Mouse (Mus musculus) CH12.LX (cell line): ENCODE data around the gene Anapc15. TPM values are rescaled to one million over a fixed set of nuclear protein-coding genes. Genes with fewer than 3 reads are reported as not detected.
A peak's percentile ranks its signal among the peaks of the same experiment; 100 is the strongest.
"Not testable (repeated sequence)": the region's sequence is repeated elsewhere in the genome, so short reads cannot be mapped to it uniquely, and the experiment has no call there.

Source experiments
- DNase-seq: peaks from one replicate; pipeline ENCODE4 v3.0.0-alpha.2; 2013; ENCODE audit errors: extremely low read depth
- H3K27ac ChIP-seq: 2 replicates; pipeline ENCODE4 v1.5.1; 2012; ENCODE audit warnings: low read depth, mild to moderate bottlenecking, control low read depth, moderate library complexity; ENCODE audit not compliant: insufficient read depth
- H3K27me3 ChIP-seq: replicated peaks from 2 replicates; pipeline ENCODE3; 2012; ENCODE audit warnings: inconsistent platforms
- H3K36me3 ChIP-seq, 2 experiments: replicated peaks in 1 of 2; 2 replicates each; pipeline versions ENCODE3 to v1.6.1; 2012; ENCODE audit warnings: inconsistent platforms in 1 of 2, low read length in 1 of 2, mild to moderate bottlenecking in 1 of 2, mixed read lengths in 1 of 2, moderate library complexity in 1 of 2; ENCODE audit not compliant: control insufficient read depth in 1 of 2, insufficient read depth in 1 of 2
- H3K4me1 ChIP-seq, 2 experiments: 2 replicates each; pipeline ENCODE4 v1.6.1; 2012; ENCODE audit warnings: inconsistent platforms in 1 of 2, moderate library complexity in 1 of 2; ENCODE audit not compliant: insufficient read depth in 2 of 2, control insufficient read depth in 1 of 2
- H3K4me2 ChIP-seq: 2 replicates; pipeline ENCODE4 v1.6.1; 2012; ENCODE audit warnings: low read depth, mild to moderate bottlenecking, control low read depth; ENCODE audit not compliant: poor library complexity, insufficient read depth, severe bottlenecking
- H3K4me3 ChIP-seq, 3 experiments: fragments of 150-350 bp in 1 of 3; sonication (generic) in 1 of 3; replicated peaks in 1 of 3; 2 replicates each; pipeline versions ENCODE3 to v1.5.1; 2011 to 2012; ENCODE audit warnings: low read depth in 2 of 3, low read length in 2 of 3, mild to moderate bottlenecking in 2 of 3, moderate library complexity in 2 of 3, control low read depth in 1 of 3, improper control_type of control experiment in 1 of 3, inconsistent platforms in 1 of 3, mixed read lengths in 1 of 3; ENCODE audit not compliant: poor library complexity in 1 of 3
- H3K79me2 ChIP-seq: replicated peaks from 2 replicates; pipeline ENCODE4 v1.6.1; 2012; ENCODE audit warnings: mild to moderate bottlenecking, moderate library complexity; ENCODE audit not compliant: control insufficient read depth, poor library complexity, insufficient read depth, severe bottlenecking; ENCODE audit errors: extremely low read depth
- H3K9ac ChIP-seq: 2 replicates; pipeline ENCODE4 v1.6.1; 2012; ENCODE audit warnings: low read depth, mild to moderate bottlenecking, control low read depth, moderate library complexity; ENCODE audit not compliant: insufficient read depth
- H3K9me3 ChIP-seq: replicated peaks from 2 replicates; pipeline ENCODE3; 2012; ENCODE audit warnings: low read length, inconsistent platforms, mixed read lengths
- CTCF ChIP-seq, 2 experiments: IDR thresholded peaks in 1 of 2; conservative IDR thresholded peaks in 1 of 2; 2 replicates each; pipeline ENCODE4 v1.5.1; 2011 to 2012; ENCODE audit warnings: low read depth in 2 of 2, low read length in 2 of 2, improper control_type of control experiment in 1 of 2, inconsistent platforms in 1 of 2, mild to moderate bottlenecking in 1 of 2, moderate library complexity in 1 of 2
- E2F4 ChIP-seq: IDR thresholded peaks from 2 replicates; pipeline ENCODE4 v1.6.1; 2011; ENCODE audit warnings: low read depth, low read length, improper control_type of control experiment; ENCODE audit not compliant: insufficient replicate concordance
- ELF1 ChIP-seq: IDR thresholded peaks from 2 replicates; pipeline ENCODE4 v1.6.1; 2014; ENCODE audit warnings: low read depth, mild to moderate bottlenecking, inconsistent platforms, low read length, improper control_type of control experiment
- EP300 ChIP-seq: IDR thresholded peaks from 2 replicates; pipeline ENCODE4 v1.6.1; 2011; ENCODE audit warnings: low read length, improper control_type of control experiment
- HCFC1 ChIP-seq: IDR thresholded peaks from 2 replicates; pipeline ENCODE4 v1.6.1; 2012; ENCODE audit warnings: low read depth, mild to moderate bottlenecking, inconsistent platforms, low read length, improper control_type of control experiment
- JUND ChIP-seq: conservative IDR thresholded peaks from 2 replicates; pipeline ENCODE4 v1.6.1; 2011; ENCODE audit warnings: low read depth, low read length, improper control_type of control experiment
- KAT2A ChIP-seq: IDR thresholded peaks from 2 replicates; pipeline ENCODE4 v1.6.1; 2012; ENCODE audit warnings: low read length, improper control_type of control experiment, inconsistent platforms; ENCODE audit not compliant: insufficient replicate concordance
- MAZ ChIP-seq: IDR thresholded peaks from 2 replicates; pipeline ENCODE4 v1.6.1; 2012; ENCODE audit warnings: low read depth, mild to moderate bottlenecking, inconsistent platforms, low read length, improper control_type of control experiment, moderate library complexity
- POLR2A ChIP-seq: IDR thresholded peaks from 2 replicates; pipeline ENCODE4 v1.6.1; 2011; ENCODE audit warnings: low read depth, mild to moderate bottlenecking, improper control_type of control experiment, low read length
- RCOR1 ChIP-seq: conservative IDR thresholded peaks from 2 replicates; pipeline ENCODE4 v1.6.1; 2012; ENCODE audit warnings: low read depth, mild to moderate bottlenecking, inconsistent platforms, low read length, improper control_type of control experiment
- SIN3A ChIP-seq: IDR thresholded peaks from 2 replicates; pipeline ENCODE4 v1.6.1; 2012; ENCODE audit warnings: low read length, improper control_type of control experiment, inconsistent platforms
- SMC3 ChIP-seq: IDR thresholded peaks from 2 replicates; pipeline ENCODE4 v1.6.1; 2011; ENCODE audit warnings: low read depth, low read length, improper control_type of control experiment
- TCF12 ChIP-seq: IDR thresholded peaks from 2 replicates; pipeline ENCODE4 v1.6.1; 2014; ENCODE audit warnings: low read depth, mild to moderate bottlenecking, inconsistent platforms, low read length, improper control_type of control experiment
- ZKSCAN1 ChIP-seq: IDR thresholded peaks from 2 replicates; pipeline ENCODE4 v1.6.1; 2012; ENCODE audit warnings: low read depth, inconsistent platforms, low read length, improper control_type of control experiment, borderline replicate concordance
- dilution Hi-C: fragments of 300-500 bp; cut with MboI; formaldehyde crosslinking; loops from 2 replicates; pipeline ENCODE4 v1.14.3; 2020; ENCODE audit warnings: low sequenced_read_pairs; ENCODE audit not compliant: extremely low pct_unique_long_range_greater_than_20kb, extremely low pct_ligation_motif_present
- in situ Hi-C: fragments of 300-500 bp; cut with MboI; formaldehyde crosslinking; loops from 3 replicates; pipeline ENCODE4 v1.14.3; 2019; ENCODE audit warnings: low sequenced_read_pairs, low pct_ligation_motif_present, low pct_unique_long_range_greater_than_20kb, mixed read lengths
- polyA plus RNA-seq: library from polyadenylated mRNA; unstranded; fragments of >175 nt; gene quantifications from 2 replicates; pipeline ENCODE4 v1.2.1, GENCODE M21; 2012; ENCODE audit warnings: low read depth; ENCODE audit not compliant: insufficient read length
- total RNA-seq, 2 experiments: library from RNA; depleted of rRNA; stranded (reverse); fragments of 300-350 nt in 1 of 2; fragments of >200 nt in 1 of 2; gene quantifications; 2 replicates each; pipeline ENCODE4 v1.2.3; 2012 to 2014

The Anapc15 gene
- total and polyA plus RNA-seq, 3 experiments = 69.1 to 97.1 (median 90.6) TPM

- Histone ChIP-seq H3K79me2 (peaks cover 20% of the 10 kb centered on the region), H3K27ac (no peak overlapping the region), H3K36me3 (peaks cover 0 to 31% of the 10 kb centered on the region in 2 experiments), H3K4me1 (peaks cover 2 to 17% of the 10 kb centered on the region in 2 experiments; a peak in 3 of 4 replicates), H3K4me2 (no peak overlapping the region), H3K9me3 (no peaks in the 10 kb centered on the region), H3K4me3 (no peak overlapping the region), H3K27me3 (no peaks in the 10 kb centered on the region), H3K9ac (no peak overlapping the region)
- in situ Hi-C loops (no loop called here), dilution Hi-C loops (no loop called here)
- DNase-seq = no peak
- TF ChIP-seq TCF12 (no peak), EP300 (no peak), HCFC1 (no peak), POLR2A (no peak), KAT2A (no peak), JUND (no peak), SMC3 (no peak), RCOR1 (no peak), ELF1 (no peak), SIN3A (no peak), ZKSCAN1 (no peak), MAZ (no peak), E2F4 (no peak), CTCF (conservative IDR thresholded peaks at IDR 0.05 in 1 of 2, IDR thresholded peaks at IDR 0.05 in 1 of 2; ENCODE audit: low read depth in 2 of 2, low read length in 2 of 2) (no peak)
These were observed 76.2 kb downstream of the Anapc15 start for GRCm38 (mm10) chr7:101939758-101940157.

DNA sequence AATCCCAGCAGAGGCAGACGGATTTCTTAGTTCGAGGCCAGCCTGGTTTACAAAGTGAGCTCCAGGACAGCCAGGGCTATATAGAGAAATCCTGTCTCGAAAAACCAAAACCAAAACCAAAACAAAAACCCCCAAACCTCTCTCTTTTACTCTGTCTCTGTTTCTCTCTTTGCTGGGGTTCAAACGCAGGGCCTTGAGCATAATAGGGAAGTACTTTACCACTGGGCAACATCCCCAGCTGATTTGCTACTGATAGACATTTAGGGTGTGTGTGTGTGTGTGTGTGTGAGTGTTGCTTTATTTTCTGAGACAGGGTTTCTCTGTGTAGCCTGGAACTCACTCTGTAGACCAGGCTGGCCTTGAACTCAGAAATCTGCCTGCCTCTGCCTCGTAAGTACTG, 85.5 kb downstream of the Anapc15 start:
- H3K9me3 ChIP-seq, H3K4me3 ChIP-seq, in situ Hi-C loops, H3K27me3 ChIP-seq, dilution Hi-C loops, H3K27ac ChIP-seq: not testable (repeated sequence)
- peaks cover 0 to 23% of the 10 kb centered on the region in 2 experiments; a peak in 2 of 4 replicates for H3K4me1 ChIP-seq
- H3K79me2 ChIP-seq = peaks cover 20% of the 10 kb centered on the region
- peak; percentile 38 for DNase-seq
- peaks cover 0 to 17% of the 10 kb centered on the region in 2 experiments for H3K36me3 ChIP-seq
- H3K4me2 ChIP-seq = peak overlapping the region; percentile 90
- H3K9ac ChIP-seq = peak overlapping the region; percentile 44; the same call in 1 of the 2 replicates

Other genes with a start within 250 kb of the Anapc15 start
- 48.9 and 68.4 TPM in 2 replicates for gene Clpb, start 200.1 kb upstream of the Anapc15 start, total RNA-seq (2012; rRNA removed)
- gene Clpb, start 200.1 kb upstream of the Anapc15 start, total RNA-seq (2014; rRNA removed) = 41.7 and 46.0 TPM in 2 replicates
- 25.5 and 29.4 TPM in 2 replicates for gene Clpb, start 200.1 kb upstream of the Anapc15 start, polyA plus RNA-seq
- not detected in 2 replicates for gene Phox2a, start 45.4 kb upstream of the Anapc15 start, total RNA-seq (2012; rRNA removed)
- gene Phox2a, start 45.4 kb upstream of the Anapc15 start, total RNA-seq (2014; rRNA removed) = not detected in 2 replicates
- gene Phox2a, start 45.4 kb upstream of the Anapc15 start, polyA plus RNA-seq = not detected in 2 replicates
- 36.1 and 44.3 TPM in 2 replicates for gene Inppl1, start 25.5 kb upstream of the Anapc15 start, total RNA-seq (2012; rRNA removed)
- 21.6 and 27.3 TPM in 2 replicates for gene Inppl1, start 25.5 kb upstream of the Anapc15 start, total RNA-seq (2014; rRNA removed)
- gene Inppl1, start 25.5 kb upstream of the Anapc15 start, polyA plus RNA-seq = 35.7 and 37.9 TPM in 2 replicates
- gene Folr2, start 6.5 kb upstream of the Anapc15 start, total RNA-seq (2012; rRNA removed) = not detected in 2 replicates
- gene Folr2, start 6.5 kb upstream of the Anapc15 start, total RNA-seq (2014; rRNA removed) = not detected in 2 replicates
- not detected in 2 replicates for gene Folr2, start 6.5 kb upstream of the Anapc15 start, polyA plus RNA-seq
- 0.25 and 0.34 TPM in 2 replicates for gene Folr1, start 7.1 kb downstream of the Anapc15 start, total RNA-seq (2012; rRNA removed)
- not detected in 2 replicates for gene Folr1, start 7.1 kb downstream of the Anapc15 start, total RNA-seq (2014; rRNA removed)
- gene Folr1, start 7.1 kb downstream of the Anapc15 start, polyA plus RNA-seq = not detected in 2 replicates
- gene Lamtor1, start 42.2 kb downstream of the Anapc15 start, total RNA-seq (2012; rRNA removed) = 68.6 and 77.9 TPM in 2 replicates
- 80.7 and 86.2 TPM in 2 replicates for gene Lamtor1, start 42.2 kb downstream of the Anapc15 start, total RNA-seq (2014; rRNA removed)
- 107 and 124 TPM in 2 replicates for gene Lamtor1, start 42.2 kb downstream of the Anapc15 start, polyA plus RNA-seq
- 1.1 and 1.4 TPM in 2 replicates for gene Tomt, start 42.6 kb downstream of the Anapc15 start, total RNA-seq (2012; rRNA removed)
- 0.07 and 0.22 TPM in 2 replicates for gene Tomt, start 42.6 kb downstream of the Anapc15 start, total RNA-seq (2014; rRNA removed)
- gene Tomt, start 42.6 kb downstream of the Anapc15 start, polyA plus RNA-seq = 1.3 TPM in 2 replicates
- 3.9 and 5.6 TPM in 2 replicates for gene Lrrc51, start 70.2 kb downstream of the Anapc15 start, total RNA-seq (2012; rRNA removed)
- gene Lrrc51, start 70.2 kb downstream of the Anapc15 start, total RNA-seq (2014; rRNA removed) = 5.2 and 6.6 TPM in 2 replicates
- gene Lrrc51, start 70.2 kb downstream of the Anapc15 start, polyA plus RNA-seq = 3.2 and 4.9 TPM in 2 replicates
- gene Numa1, start 70.4 kb downstream of the Anapc15 start, total RNA-seq (2012; rRNA removed) = 56.4 and 57.6 TPM in 2 replicates
- gene Numa1, start 70.4 kb downstream of the Anapc15 start, total RNA-seq (2014; rRNA removed) = 38.0 and 38.2 TPM in 2 replicates
- gene Numa1, start 70.4 kb downstream of the Anapc15 start, polyA plus RNA-seq = 75.7 and 79.5 TPM in 2 replicates
- gene Il18bp, start 155.0 kb downstream of the Anapc15 start, total RNA-seq (2012; rRNA removed) = 1.9 and 2.6 TPM in 2 replicates
- 1.7 and 1.9 TPM in 2 replicates for gene Il18bp, start 155.0 kb downstream of the Anapc15 start, total RNA-seq (2014; rRNA removed)
- 2.9 and 3.3 TPM in 2 replicates for gene Il18bp, start 155.0 kb downstream of the Anapc15 start, polyA plus RNA-seq
- gene Rnf121, start 201.8 kb downstream of the Anapc15 start, total RNA-seq (2012; rRNA removed) = 20.4 and 20.7 TPM in 2 replicates
- 10.3 and 13.9 TPM in 2 replicates for gene Rnf121, start 201.8 kb downstream of the Anapc15 start, total RNA-seq (2014; rRNA removed)
- 24.8 and 27.7 TPM in 2 replicates for gene Rnf121, start 201.8 kb downstream of the Anapc15 start, polyA plus RNA-seq
- gene Xndc1, start 201.8 kb downstream of the Anapc15 start, total RNA-seq (2012; rRNA removed) = 19.8 and 20.2 TPM in 2 replicates
- gene Xndc1, start 201.8 kb downstream of the Anapc15 start, total RNA-seq (2014; rRNA removed) = 15.4 and 19.9 TPM in 2 replicates
- 23.4 and 26.7 TPM in 2 replicates for gene Xndc1, start 201.8 kb downstream of the Anapc15 start, polyA plus RNA-seq
- gene Xntrpc, start 202.0 kb downstream of the Anapc15 start, total RNA-seq (2012; rRNA removed) = 1.6 and 1.9 TPM in 2 replicates
- 0.64 and 0.93 TPM in 2 replicates for gene Xntrpc, start 202.0 kb downstream of the Anapc15 start, total RNA-seq (2014; rRNA removed)
- 1.6 and 1.7 TPM in 2 replicates for gene Xntrpc, start 202.0 kb downstream of the Anapc15 start, polyA plus RNA-seq
- gene Trpc2, start 219.4 kb downstream of the Anapc15 start, total RNA-seq (2012; rRNA removed) = 0.17 TPM in 1 of 2 replicates, not detected in the other
- gene Trpc2, start 219.4 kb downstream of the Anapc15 start, total RNA-seq (2014; rRNA removed) = 0.24 TPM in 1 of 2 replicates, not detected in the other
- gene Trpc2, start 219.4 kb downstream of the Anapc15 start, polyA plus RNA-seq = not detected in 2 replicates
- gene Art1, start 238.0 kb downstream of the Anapc15 start, total RNA-seq (2012; rRNA removed) = 0.17 and 0.21 TPM in 2 replicates
- gene Art1, start 238.0 kb downstream of the Anapc15 start, total RNA-seq (2014; rRNA removed) = 0.20 and 0.22 TPM in 2 replicates
- 0.40 and 0.67 TPM in 2 replicates for gene Art1, start 238.0 kb downstream of the Anapc15 start, polyA plus RNA-seq
- gene Art5, start 245.8 kb downstream of the Anapc15 start, total RNA-seq (2012; rRNA removed) = 0.71 and 0.85 TPM in 2 replicates
- 2.6 and 2.7 TPM in 2 replicates for gene Art5, start 245.8 kb downstream of the Anapc15 start, total RNA-seq (2014; rRNA removed)
- gene Art5, start 245.8 kb downstream of the Anapc15 start, polyA plus RNA-seq = 3.9 and 4.7 TPM in 2 replicates